Mouse (Mus musculus): ENCODE data around the gene Nktr. TPM values are rescaled to one million over a fixed set of nuclear protein-coding genes. Genes with fewer than 3 reads are reported as not detected.

Nktr gene
- polyA plus RNA-seq, 1 experiment from 2014 or later = 88.1 TPM

GRCm38 (mm10) chr9:121677476-121677875 lies 41.5 kb upstream of the Nktr start:
- Histone ChIP-seq H3K4me1 (ENCODE audit: control insufficient read depth, insufficient read depth, low read length) (0 out of 2 replicates have a peak, but pooled peaks cover 6% of the 10 kb centered on the region), H3K4me3 (ENCODE audit: low read depth, low read length) (no peak overlapping the region), H3K27me3 (ENCODE audit: control insufficient read depth, insufficient read depth, low read length) (no peaks in the 10 kb centered on the region), H3K36me3 (ENCODE audit: control insufficient read depth, insufficient read depth, low read length) (no peaks in the 10 kb centered on the region; the same call in 1 of the 2 replicates), H3K4me2 (replicated peaks; ENCODE audit: low read depth, low read length) (no peak overlapping the region), H3K9me3 (ENCODE audit: control insufficient read depth, low read depth, low read length) (no peaks in the 10 kb centered on the region), H3K27ac (ENCODE audit: low read length) (no peak overlapping the region), H3K9ac (replicated peaks; ENCODE audit: low read depth, low read length) (no peak overlapping the region)
- ATAC-seq (ENCODE audit: insufficient number of reproducible peaks, insufficient read depth, low FRiP score, low read depth) = no peak
- WGBS = 44% methylated on average over 8 of the region's 8 CpGs

- Histone ChIP-seq H3K27ac (ENCODE audit: low read length) (no peak overlapping the region), H3K9ac (replicated peaks; ENCODE audit: low read depth, low read length) (no peak overlapping the region), H3K27me3 (ENCODE audit: control insufficient read depth, insufficient read depth, low read length) (no peaks in the 10 kb centered on the region), H3K9me3 (ENCODE audit: control insufficient read depth, low read depth, low read length) (no peaks in the 10 kb centered on the region), H3K4me3 (ENCODE audit: low read depth, low read length) (no peak overlapping the region), H3K36me3 (ENCODE audit: control insufficient read depth, insufficient read depth, low read length) (peaks cover under 1% of the 10 kb centered on the region), H3K4me1 (ENCODE audit: control insufficient read depth, insufficient read depth, low read length) (0 out of 2 replicates have a peak, but pooled peaks cover 6% of the 10 kb centered on the region), H3K4me2 (replicated peaks; ENCODE audit: low read depth, low read length) (no peak overlapping the region)
- WGBS = 15% methylated on average over 6 of the region's 6 CpGs
- ATAC-seq (ENCODE audit: insufficient number of reproducible peaks, insufficient read depth, low FRiP score, low read depth) = peak; percentile 62
These were observed 39.4 kb upstream of the Nktr start for GRCm38 (mm10) chr9:121679549-121679948.

GRCm38 (mm10) chr9:121681191-121681590 lies 37.8 kb upstream of the Nktr start:
- H3K9me3 ChIP-seq (ENCODE audit: control insufficient read depth, low read depth, low read length) = no peaks in the 10 kb centered on the region
- H3K4me2 ChIP-seq (replicated peaks; ENCODE audit: low read depth, low read length) = no peak overlapping the region
- H3K27ac ChIP-seq (ENCODE audit: low read length) = no peak overlapping the region
- H3K27me3 ChIP-seq (ENCODE audit: control insufficient read depth, insufficient read depth, low read length) = no peaks in the 10 kb centered on the region
- H3K9ac ChIP-seq (replicated peaks; ENCODE audit: low read depth, low read length) = no peak overlapping the region
- H3K4me1 ChIP-seq (ENCODE audit: control insufficient read depth, insufficient read depth, low read length) = 0 out of 2 replicates have a peak, but pooled peaks cover 6% of the 10 kb centered on the region
- no peak overlapping the region for H3K4me3 ChIP-seq (ENCODE audit: low read depth, low read length)
- 74% methylated on average over 8 of the region's 8 CpGs for WGBS
- H3K36me3 ChIP-seq (ENCODE audit: control insufficient read depth, insufficient read depth, low read length) = peaks cover 7% of the 10 kb centered on the region
- no peak for ATAC-seq (ENCODE audit: insufficient number of reproducible peaks, insufficient read depth, low FRiP score, low read depth)

- ATAC-seq (ENCODE audit: insufficient number of reproducible peaks, insufficient read depth, low FRiP score, low read depth) = no peak
- 0 out of 2 replicates have a peak, but pooled peaks cover 6% of the 10 kb centered on the region for H3K4me1 ChIP-seq (ENCODE audit: control insufficient read depth, insufficient read depth, low read length)
- no peak overlapping the region for H3K27ac ChIP-seq (ENCODE audit: low read length)
- H3K36me3 ChIP-seq (ENCODE audit: control insufficient read depth, insufficient read depth, low read length) = peaks cover 7% of the 10 kb centered on the region
- no peak overlapping the region for H3K4me3 ChIP-seq (ENCODE audit: low read depth, low read length)
- 76% methylated on average over 18 of the region's 18 CpGs for WGBS
- H3K9ac ChIP-seq (replicated peaks; ENCODE audit: low read depth, low read length) = no peak overlapping the region
- H3K4me2 ChIP-seq (replicated peaks; ENCODE audit: low read depth, low read length) = no peak overlapping the region
- H3K9me3 ChIP-seq (ENCODE audit: control insufficient read depth, low read depth, low read length) = no peaks in the 10 kb centered on the region
- H3K27me3 ChIP-seq (ENCODE audit: control insufficient read depth, insufficient read depth, low read length) = no peaks in the 10 kb centered on the region
These were observed 36.8 kb upstream of the Nktr start for GRCm38 (mm10) chr9:121682037-121682680.

GRCm38 (mm10) chr9:121684702-121685101 lies 34.3 kb upstream of the Nktr start:
- Histone ChIP-seq H3K4me3 (ENCODE audit: low read depth, low read length) (no peak overlapping the region), H3K27me3 (ENCODE audit: control insufficient read depth, insufficient read depth, low read length) (no peaks in the 10 kb centered on the region), H3K9ac (replicated peaks; ENCODE audit: low read depth, low read length) (no peak overlapping the region), H3K4me2 (replicated peaks; ENCODE audit: low read depth, low read length) (no peak overlapping the region), H3K27ac (ENCODE audit: low read length) (no peak overlapping the region), H3K9me3 (ENCODE audit: control insufficient read depth, low read depth, low read length) (no peaks in the 10 kb centered on the region), H3K4me1 (ENCODE audit: control insufficient read depth, insufficient read depth, low read length) (no peaks in the 10 kb centered on the region), H3K36me3 (ENCODE audit: control insufficient read depth, insufficient read depth, low read length) (peaks cover 12% of the 10 kb centered on the region)
- no peak for ATAC-seq (ENCODE audit: insufficient number of reproducible peaks, insufficient read depth, low FRiP score, low read depth)
- WGBS = 73% methylated on average over 7 of the region's 7 CpGs

- Histone ChIP-seq H3K27ac (ENCODE audit: low read length) (no peak overlapping the region), H3K4me3 (ENCODE audit: low read depth, low read length) (no peak overlapping the region), H3K9me3 (ENCODE audit: control insufficient read depth, low read depth, low read length) (no peaks in the 10 kb centered on the region), H3K27me3 (ENCODE audit: control insufficient read depth, insufficient read depth, low read length) (no peaks in the 10 kb centered on the region), H3K36me3 (ENCODE audit: control insufficient read depth, insufficient read depth, low read length) (peaks cover 11% of the 10 kb centered on the region), H3K4me1 (ENCODE audit: control insufficient read depth, insufficient read depth, low read length) (no peaks in the 10 kb centered on the region), H3K4me2 (replicated peaks; ENCODE audit: low read depth, low read length) (no peak overlapping the region), H3K9ac (replicated peaks; ENCODE audit: low read depth, low read length) (no peak overlapping the region)
- WGBS = 77% methylated on average over 15 of the region's 15 CpGs
- ATAC-seq (ENCODE audit: insufficient number of reproducible peaks, insufficient read depth, low FRiP score, low read depth) = no peak
These were observed 28.7 kb upstream of the Nktr start for GRCm38 (mm10) chr9:121690200-121690651.

- Histone ChIP-seq H3K27ac (ENCODE audit: low read length) (no peak overlapping the region), H3K9ac (replicated peaks; ENCODE audit: low read depth, low read length) (no peak overlapping the region), H3K4me2 (replicated peaks; ENCODE audit: low read depth, low read length) (no peak overlapping the region), H3K36me3 (ENCODE audit: control insufficient read depth, insufficient read depth, low read length) (peaks cover 8% of the 10 kb centered on the region), H3K9me3 (ENCODE audit: control insufficient read depth, low read depth, low read length) (no peaks in the 10 kb centered on the region), H3K27me3 (ENCODE audit: control insufficient read depth, insufficient read depth, low read length) (no peaks in the 10 kb centered on the region), H3K4me1 (ENCODE audit: control insufficient read depth, insufficient read depth, low read length) (no peaks in the 10 kb centered on the region), H3K4me3 (ENCODE audit: low read depth, low read length) (no peak overlapping the region)
- ATAC-seq (ENCODE audit: insufficient number of reproducible peaks, insufficient read depth, low FRiP score, low read depth) = no peak
- WGBS = 87% methylated on average over 7 of the region's 7 CpGs
These were observed 28.2 kb upstream of the Nktr start for GRCm38 (mm10) chr9:121690734-121691133.

GRCm38 (mm10) chr9:121694736-121695135 lies 24.2 kb upstream of the Nktr start:
- Histone ChIP-seq H3K4me2 (replicated peaks; ENCODE audit: low read depth, low read length) (no peak overlapping the region), H3K27me3 (ENCODE audit: control insufficient read depth, insufficient read depth, low read length) (no peaks in the 10 kb centered on the region), H3K9ac (replicated peaks; ENCODE audit: low read depth, low read length) (no peak overlapping the region), H3K4me1 (ENCODE audit: control insufficient read depth, insufficient read depth, low read length) (no peaks in the 10 kb centered on the region), H3K9me3 (ENCODE audit: control insufficient read depth, low read depth, low read length) (no peaks in the 10 kb centered on the region), H3K4me3 (ENCODE audit: low read depth, low read length) (no peak overlapping the region), H3K36me3 (ENCODE audit: control insufficient read depth, insufficient read depth, low read length) (peaks cover 7% of the 10 kb centered on the region), H3K27ac (ENCODE audit: low read length) (no peak overlapping the region)
- no peak for ATAC-seq (ENCODE audit: insufficient number of reproducible peaks, insufficient read depth, low FRiP score, low read depth)
- WGBS = 72% methylated on average over 12 of the region's 12 CpGs

- Histone ChIP-seq H3K4me1 (ENCODE audit: control insufficient read depth, insufficient read depth, low read length) (no peaks in the 10 kb centered on the region), H3K9ac (replicated peaks; ENCODE audit: low read depth, low read length) (no peak overlapping the region), H3K27me3 (ENCODE audit: control insufficient read depth, insufficient read depth, low read length) (no peaks in the 10 kb centered on the region), H3K36me3 (ENCODE audit: control insufficient read depth, insufficient read depth, low read length) (peaks cover 7% of the 10 kb centered on the region), H3K9me3 (ENCODE audit: control insufficient read depth, low read depth, low read length) (no peaks in the 10 kb centered on the region), H3K4me2 (replicated peaks; ENCODE audit: low read depth, low read length) (no peak overlapping the region), H3K27ac (ENCODE audit: low read length) (no peak overlapping the region), H3K4me3 (ENCODE audit: low read depth, low read length) (no peak overlapping the region)
- 0 out of 2 replicates have a peak, but pooled peaks have one; percentile 14 for ATAC-seq (ENCODE audit: insufficient number of reproducible peaks, insufficient read depth, low FRiP score, low read depth)
- 88% methylated on average over 9 of the region's 9 CpGs for WGBS
These were observed 22.3 kb upstream of the Nktr start for GRCm38 (mm10) chr9:121696626-121697025.
